Mouse (Mus musculus): Measurements from ENCODE around the gene Spast. TPM values are rescaled to one million over a fixed set of nuclear protein-coding genes. Genes with fewer than 3 reads are reported as not detected.

Spast gene
- polyA plus RNA-seq (2015; fragmentation: Illumina TruSeq; extraction: RNeasy Lipid Tissue Mini Kit (QIAGEN cat#74804); ENCODE audit: low read depth, low replicate concordance) = 33.3 TPM

GRCm38 (mm10) chr17:74338937-74339804 is at the start of gene Spast:
Spast (plus strand) TSS chr17:74338987.

GRCm38 (mm10) chr17:74295026-74295970 is 43.5 kb upstream of the Spast start, which contains the start of gene Memo1:
Memo1 (minus strand) TSS chr17:74295521.

GRCm38 (mm10) chr17:74323844-74324243 is 14.9 kb upstream of the Spast start, which contains the start of gene Dpy30:
Dpy30 (minus strand) TSS chr17:74323944.

GRCm38 (mm10) chr17:74395383-74396065 is 56.7 kb downstream of the Spast start, which contains the start of gene Slc30a6:
Slc30a6 (plus strand) TSS chr17:74395608.

Other genes with a start within 250 kb of the Spast start
- gene Memo1, start 43.5 kb upstream of the Spast start, polyA plus RNA-seq (2015; fragmentation: Illumina TruSeq; extraction: RNeasy Lipid Tissue Mini Kit (QIAGEN cat#74804); ENCODE audit: low read depth, low replicate concordance) = 42.2 TPM
- gene Dpy30, start 15.0 kb upstream of the Spast start, polyA plus RNA-seq (2015; fragmentation: Illumina TruSeq; extraction: RNeasy Lipid Tissue Mini Kit (QIAGEN cat#74804); ENCODE audit: low read depth, low replicate concordance) = 106 TPM
- gene Slc30a6, start 56.6 kb downstream of the Spast start, polyA plus RNA-seq (2015; fragmentation: Illumina TruSeq; extraction: RNeasy Lipid Tissue Mini Kit (QIAGEN cat#74804); ENCODE audit: low read depth, low replicate concordance) = 16.7 TPM
- gene Nlrc4, start 120.2 kb downstream of the Spast start, polyA plus RNA-seq (2015; fragmentation: Illumina TruSeq; extraction: RNeasy Lipid Tissue Mini Kit (QIAGEN cat#74804); ENCODE audit: low read depth, low replicate concordance) = 0.18 TPM
- gene Yipf4, start 150.5 kb downstream of the Spast start, polyA plus RNA-seq (2015; fragmentation: Illumina TruSeq; extraction: RNeasy Lipid Tissue Mini Kit (QIAGEN cat#74804); ENCODE audit: low read depth, low replicate concordance) = 93.1 TPM
- gene Birc6, start 189.3 kb downstream of the Spast start, polyA plus RNA-seq (2015; fragmentation: Illumina TruSeq; extraction: RNeasy Lipid Tissue Mini Kit (QIAGEN cat#74804); ENCODE audit: low read depth, low replicate concordance) = 59.6 TPM